Mouse (Mus musculus): Measurements from ENCODE around the gene Scp2. TPM values are rescaled to one million over a fixed set of nuclear protein-coding genes. Genes with fewer than 3 reads are reported as not detected.

Scp2 gene
- total RNA-seq, 2 experiments from 2014 or later: 152 to 156 TPM

- DNase-seq: no peak
Observed at GRCm38 (mm10) chr4:108018241-108018923, 126.4 kb downstream of the Scp2 start.

- DNase-seq: no peak
Observed at GRCm38 (mm10) chr4:108017839-108018238, 127.0 kb downstream of the Scp2 start.

- DNase-seq: no peak
Observed at GRCm38 (mm10) chr4:108016321-108016720, 128.5 kb downstream of the Scp2 start.

GRCm38 (mm10) chr4:108015067-108015765, 129.6 kb downstream of the Scp2 start:
- peak; percentile 79 for DNase-seq

GRCm38 (mm10) chr4:108014466-108014865, 130.3 kb downstream of the Scp2 start:
- no peak for DNase-seq

- DNase-seq: no peak
Observed at GRCm38 (mm10) chr4:108008541-108008940, 136.3 kb downstream of the Scp2 start.

GRCm38 (mm10) chr4:108007532-108008103, 137.2 kb downstream of the Scp2 start:
- DNase-seq: no peak

GRCm38 (mm10) chr4:108005328-108005727, 139.5 kb downstream of the Scp2 start:
- DNase-seq: no peak

- DNase-seq: no peak
Observed at GRCm38 (mm10) chr4:107999380-107999779, 145.4 kb downstream of the Scp2 start.

GRCm38 (mm10) chr4:107998641-107999332, 146.0 kb downstream of the Scp2 start:
- DNase-seq: peak; percentile 74

GRCm38 (mm10) chr4:107996418-107996986, 148.3 kb downstream of the Scp2 start:
- DNase-seq: no peak

GRCm38 (mm10) chr4:107995727-107996126, 149.1 kb downstream of the Scp2 start:
- no peak for DNase-seq

GRCm38 (mm10) chr4:107995011-107995410, 149.8 kb downstream of the Scp2 start:
- no peak for DNase-seq

Small RNA genes within 50 kb of the gene (microRNA-seq; reads per million reads assigned to microRNA genes)
- 0 reads per million in 2 experiments for gene Mir6397 (ENCODE audit: borderline replicate concordance in 2 of 2)

Other genes starting within 250 kb of the Scp2 start
- 10 to 100 TPM; 61.0 to 66.6 TPM for gene Cpt2, start 221.4 kb downstream of the Scp2 start, total RNA-seq (2021)
- gene Slc1a7, start 176.7 kb downstream of the Scp2 start, total RNA-seq (2021): under 1 TPM; 0.11 to 0.26 TPM
- gene Podn, start 48.6 kb downstream of the Scp2 start, total RNA-seq (2021): 10 to 100 TPM in 1 of 2 experiments, 1 to 10 TPM in 1; 7.2 to 12.6 TPM
- 1 to 10 TPM; 4.6 to 5.4 TPM for gene Echdc2, start 20.4 kb upstream of the Scp2 start, total RNA-seq (2021)
- under 1 TPM; 0.33 to 0.78 TPM for gene Zyg11a, start 73.0 kb upstream of the Scp2 start, total RNA-seq (2021)
- 10 to 100 TPM; 44.6 to 51.1 TPM for gene Zyg11b, start 156.1 kb upstream of the Scp2 start, total RNA-seq (2021)
- 10 to 100 TPM; 33.6 to 35.4 TPM for gene Coa7, start 183.1 kb upstream of the Scp2 start, total RNA-seq (2021)
- gene Shisal2a, start 238.4 kb upstream of the Scp2 start, total RNA-seq (2021): not detected